In genomic region chr3:65665977-65666766, GRCm38 (mm10) we compare ENCODE assay signal across 8 mouse cellular contexts. TPM values are rescaled to one million over a fixed set of nuclear protein-coding genes. Genes with fewer than 3 reads are reported as not detected.
A peak's percentile ranks its signal among the peaks of the same experiment; 100 is the strongest.
DNase-seq lines count a peak whose midpoint lies in the region; ATAC-seq and TF ChIP-seq lines count a peak whose summit lies in the region.

Gene Lekr1 (plus strand): TSS chr3:65666228.

- peak within 1 kb of the TSS; percentile 80 for H3K4me2 ChIP-seq in hindbrain, postnatal 0 days (ENCODE audit: low read depth, low read length)

- H3K4me1 ChIP-seq in hindbrain, postnatal 0 days (ENCODE audit: insufficient read depth, low read length) = no peaks in the 10 kb centered on the region

- DNase-seq in WW6 (ENCODE audit: low read depth, low spot score) = peak; percentile 66
- DNase-seq in cerebellum, postnatal 4 days (ENCODE audit: low spot score in 2 of 2) = peak; percentile 66 to 91
- peak; percentile 90 for DNase-seq in gastrocnemius, adult 2 months
- DNase-seq in hindbrain, postnatal 0 days (ENCODE audit: low spot score) = peak; percentile 95
- peak; percentile 90 to 93 for DNase-seq in left cerebral cortex, adult 18-20 months (ENCODE audit: low spot score in 2 of 2)
- peak; percentile 91 for DNase-seq in lung, postnatal 4 days
- DNase-seq in retina, postnatal 1 day = peak; percentile 92
- peak; percentile 96 for DNase-seq in thymus, postnatal 4 days

- H3K4me3 ChIP-seq in gastrocnemius, adult 2 months = peak within 1 kb of the TSS; percentile 81
- H3K4me3 ChIP-seq in hindbrain, postnatal 0 days (ENCODE audit: low read length) = peak within 1 kb of the TSS; percentile 78

- peak within 1 kb of the TSS; percentile 87 for H3K27ac ChIP-seq in gastrocnemius, adult 2 months
- H3K27ac ChIP-seq in hindbrain, postnatal 0 days = peak within 1 kb of the TSS; percentile 57

- H3K27me3 ChIP-seq in hindbrain, postnatal 0 days (ENCODE audit: insufficient read depth, low read length) = no peaks in the 10 kb centered on the region

- H3K36me3 ChIP-seq in hindbrain, postnatal 0 days (ENCODE audit: insufficient read depth, low read length) = no peaks in the 10 kb centered on the region

- intact Hi-C loops in gastrocnemius, adult 2 months (cut with DNase I) = loop anchor here (10.0 kb wide), 2 partner anchors 269 to 281 kb away; no protein-coding TSS in a partner anchor

- ATAC-seq in hindbrain, postnatal 0 days = peak; percentile 93

- under 1% methylated on average over 72 of the region's 73 CpGs for WGBS in hindbrain, postnatal 0 days

- no peaks in the 10 kb centered on the region for H3K9me3 ChIP-seq in hindbrain, postnatal 0 days (ENCODE audit: low read length)

- H3K9ac ChIP-seq in hindbrain, postnatal 0 days (replicated peaks; ENCODE audit: low read length) = peak within 1 kb of the TSS; percentile 73

- no peak for TF ChIP-seq CTCF in gastrocnemius, adult 2 months (IDR thresholded peaks at IDR 0.05)
- TF ChIP-seq CTCF in hindbrain, postnatal 0 days (IDR thresholded peaks at IDR 0.05; ENCODE audit: low read depth) = no peak

RNA-seq across cellular contexts. Expression of gene Lekr1, which starts in this region (rescaled TPM):
- under 1 TPM; 0.23 to 0.31 TPM for total RNA-seq in gastrocnemius, adult 2 months (2021)
- 2.5 and 2.9 TPM in 2 replicates for total RNA-seq in hindbrain, postnatal 0 days (2014; rRNA removed)
- 6.6 and 6.8 TPM in 2 replicates for polyA plus RNA-seq in hindbrain, postnatal 0 days (2015; fragmentation: Nextera tagmentation; extraction: Ambion mirVana)
- total RNA-seq in left cerebral cortex, adult 18-20 months (2021) = 1 to 10 TPM; 6.9 to 7.3 TPM

Comparison
In these comparisons a context has a peak if more than half of its experiments do, and no peak if none do; other contexts are left out.
1. Peak in every context shown above with its lines: DNase-seq, ATAC-seq, H3K4me3 ChIP-seq and H3K27ac ChIP-seq.
2. Peak in DNase-seq, H3K4me3 ChIP-seq and H3K27ac ChIP-seq in gastrocnemius, adult 2 months; RNA of the gene not detected or under 1 TPM.